Mouse (Mus musculus): ENCODE data around the gene Rusc2.

DNA sequence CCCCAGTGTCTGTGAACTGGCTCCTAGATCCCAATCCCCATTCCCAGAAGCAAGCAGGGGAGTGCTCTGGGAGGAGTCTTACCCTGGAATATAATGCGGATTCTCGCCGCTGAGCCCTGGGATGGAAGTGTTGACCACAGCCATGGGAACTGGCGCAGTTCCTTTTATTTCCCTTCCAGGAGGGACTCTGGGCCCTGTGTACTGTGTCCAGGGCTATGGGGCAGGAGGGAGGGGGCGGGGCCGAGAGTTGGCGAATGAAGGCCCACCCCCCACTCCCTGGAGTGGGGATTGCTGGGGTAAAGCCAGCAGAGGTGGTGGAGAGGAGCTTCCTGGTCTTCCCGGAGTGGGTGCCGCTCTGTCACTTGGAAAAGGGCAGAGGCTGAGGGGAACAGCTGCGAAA is 47.2 kb downstream of the Rusc2 start, which contains the start of gene Fam166b:
- TF ChIP-seq POLR2A (IDR thresholded peaks at IDR 0.05; ENCODE audit: extremely low read depth, insufficient read depth, low read length) (no peak), CTCF (IDR thresholded peaks at IDR 0.05; ENCODE audit: extremely low read depth, insufficient read depth, low read length) (no peak)
